Mouse (Mus musculus): Measurements from ENCODE around the gene Actr1a.

DNA sequence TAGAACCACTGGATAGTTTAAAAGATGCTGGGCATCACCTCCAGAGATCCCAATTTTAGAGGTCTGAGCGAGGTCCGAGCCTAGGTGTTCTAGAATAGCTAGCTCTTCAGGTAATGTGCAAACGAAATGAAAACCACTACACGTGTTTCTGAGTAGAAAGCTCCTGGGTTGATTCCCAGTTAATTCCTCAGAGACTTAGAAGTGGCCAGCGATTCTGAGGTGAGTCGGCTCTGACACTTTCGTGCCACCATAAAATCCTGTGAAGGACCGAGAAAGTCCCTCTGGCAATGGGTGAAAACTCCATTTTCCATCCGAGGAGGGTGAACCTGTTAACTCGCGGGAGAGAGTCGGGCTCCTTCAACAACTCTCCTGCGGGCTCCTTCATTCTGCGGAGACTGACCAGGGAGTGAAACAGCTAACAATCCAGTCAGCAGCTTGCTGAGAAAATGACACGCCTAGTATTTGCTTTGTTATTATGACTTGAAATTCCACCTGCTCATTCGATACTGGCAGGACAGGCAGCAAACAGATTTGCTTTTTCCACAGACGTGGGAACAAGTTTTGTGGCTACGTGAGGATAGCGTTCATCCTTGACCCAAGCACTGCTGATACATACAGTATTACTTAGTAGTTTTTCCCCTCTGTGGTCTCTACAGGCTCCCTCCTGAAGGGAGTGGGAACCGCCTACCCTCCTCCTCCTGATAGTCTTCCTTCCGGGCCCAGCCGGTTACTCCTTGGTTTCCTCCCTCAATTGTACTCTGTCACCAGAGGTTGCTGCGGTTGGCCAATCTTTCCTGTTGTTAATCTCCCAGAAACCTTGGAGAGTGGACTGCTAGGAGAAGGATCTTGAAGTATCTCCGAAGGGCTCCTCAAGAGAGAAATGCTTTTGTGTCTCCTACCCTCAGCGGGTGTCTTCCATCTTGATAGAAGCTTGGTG is 37.9 kb downstream of the Actr1a start:
- no peak for TF ChIP-seq E2F4 (IDR thresholded peaks at IDR 0.05; ENCODE audit: insufficient read depth)
- no peak for TF ChIP-seq USF1 (IDR thresholded peaks at IDR 0.05; ENCODE audit: low read depth)
- TF ChIP-seq POLR2A (IDR thresholded peaks at IDR 0.05; ENCODE audit: insufficient read length, low read depth), result no peak
- no peak for TF ChIP-seq MAX (IDR thresholded peaks at IDR 0.05; ENCODE audit: low read depth)
- TF ChIP-seq MYOD1 (IDR thresholded peaks at IDR 0.05; ENCODE audit: control insufficient read depth in 1 of 3, insufficient read length in 2 of 3, low read depth in 2 of 3), result no peak
- no peak for TF ChIP-seq CEBPB (IDR thresholded peaks at IDR 0.05; ENCODE audit: insufficient read depth, poor library complexity, severe bottlenecking)
